Mouse (Mus musculus) midbrain, embryonic 14.5 days (tissue): Measurements from ENCODE around the gene Mab21l3. TPM values are rescaled to one million over a fixed set of nuclear protein-coding genes. Genes with fewer than 3 reads are reported as not detected.

Experiments
- ATAC-seq: fragments of 200-750 bp; cut with Nextera tagmentation; 2 replicates; pipeline ENCODE4 v1.8.0; 2017; ENCODE audit warnings: moderate number of reproducible peaks, moderate library complexity; ENCODE audit not compliant: low FRiP score, low TSS enrichment
- DNase-seq: peaks from one replicate; pipeline ENCODE4 v3.0.0-alpha.2; 2015
- H3K27ac ChIP-seq: fragments of 300-500 bp; sonication (generic); replicated peaks from 2 replicates; pipeline ENCODE4 v1.5.1; 2014; ENCODE audit warnings: mild to moderate bottlenecking, low read depth, low read length, moderate library complexity
- H3K27me3 ChIP-seq: fragments of 300-500 bp; sonication (generic); 2 replicates; pipeline ENCODE4 v1.6.1; 2014; ENCODE audit warnings: low read length, control low read depth, mixed read lengths; ENCODE audit not compliant: control insufficient read depth, insufficient read depth
- H3K36me3 ChIP-seq: fragments of 300-500 bp; sonication (generic); 2 replicates; pipeline ENCODE4 v1.6.1; 2014; ENCODE audit warnings: low read length, control low read depth; ENCODE audit not compliant: control insufficient read depth, insufficient read depth
- H3K4me1 ChIP-seq: fragments of 300-500 bp; sonication (generic); 2 replicates; pipeline ENCODE4 v1.6.1; 2014; ENCODE audit warnings: mild to moderate bottlenecking, antibody characterized with exemption, low read length, control low read depth; ENCODE audit not compliant: control insufficient read depth, insufficient read depth
- H3K4me2 ChIP-seq: fragments of 300-500 bp; sonication (generic); 2 replicates; pipeline ENCODE4 v1.6.1; 2014; ENCODE audit warnings: mild to moderate bottlenecking, low read length, moderate library complexity
- H3K4me3 ChIP-seq: fragments of 300-500 bp; sonication (generic); replicated peaks from 2 replicates; pipeline ENCODE4 v1.5.1; 2014; ENCODE audit warnings: low read depth, low read length
- H3K9ac ChIP-seq: fragments of 300-500 bp; sonication (generic); replicated peaks from 2 replicates; pipeline ENCODE4 v1.6.1; 2014; ENCODE audit warnings: mild to moderate bottlenecking, low read length, moderate library complexity
- H3K9me3 ChIP-seq: fragments of 300-500 bp; sonication (generic); 2 replicates; pipeline ENCODE4 v1.6.1; 2016; ENCODE audit warnings: low read length, control low read depth, mixed read lengths; ENCODE audit not compliant: control insufficient read depth
- WGBS: fragments of 180-500 bp; shearing (Covaris S2); extraction: QIAGEN DNeasy Blood & Tissue Kit; methylation state at CpG from one replicate; pipeline ENCODE4 v1.1.7; 2014; 5-methylcytosine and 5-hydroxymethylcytosine counted together
- polyA plus RNA-seq: library from polyadenylated mRNA; unstranded; fragments of >200 nt; fragmentation: Nextera tagmentation; extraction: Ambion mirVana; gene quantifications from 2 replicates; pipeline ENCODE4 v1.2.1, GENCODE M21; 2014

Mab21l3 gene
- polyA plus RNA-seq, result 0.23 TPM in 1 of 2 replicates, not detected in the other

DNA sequence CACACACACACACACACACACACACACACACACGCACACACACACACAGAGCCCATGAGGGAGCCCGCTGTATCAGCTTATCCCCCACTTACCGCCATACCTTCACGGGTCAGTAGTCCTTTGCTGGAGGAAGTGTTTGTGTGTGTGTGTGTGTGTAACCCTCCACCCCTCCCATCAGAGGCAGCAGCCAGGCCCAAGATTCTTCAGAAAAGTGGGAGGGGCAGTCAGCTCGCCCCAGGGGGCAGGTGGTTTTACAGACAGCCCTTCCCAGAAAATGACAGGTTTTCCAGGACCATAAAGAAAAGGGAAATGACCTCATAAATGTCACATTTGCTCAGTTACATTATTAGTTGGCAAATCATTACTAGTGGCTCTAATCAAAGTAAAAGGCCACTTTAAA is at the start of gene Mab21l3:
Gene Mab21l3, minus strand, starts transcription at position 144 of the 400 bp plus-strand sequence.
- H3K9ac ChIP-seq, result no peak within 1 kb of the TSS
- H3K9me3 ChIP-seq, result no peaks in the 10 kb centered on the region
- ATAC-seq (no peak), DNase-seq (no peak)
- H3K36me3 ChIP-seq, result no peaks in the 10 kb centered on the region
- H3K27ac ChIP-seq, result no peak within 1 kb of the TSS
- no peaks in the 10 kb centered on the region for H3K27me3 ChIP-seq
- H3K4me3 ChIP-seq, result no peak within 1 kb of the TSS
- 76% methylated on average over 5 of the region's 5 CpGs for WGBS
- no peaks in the 10 kb centered on the region for H3K4me1 ChIP-seq
- no peak within 1 kb of the TSS for H3K4me2 ChIP-seq

DNA sequence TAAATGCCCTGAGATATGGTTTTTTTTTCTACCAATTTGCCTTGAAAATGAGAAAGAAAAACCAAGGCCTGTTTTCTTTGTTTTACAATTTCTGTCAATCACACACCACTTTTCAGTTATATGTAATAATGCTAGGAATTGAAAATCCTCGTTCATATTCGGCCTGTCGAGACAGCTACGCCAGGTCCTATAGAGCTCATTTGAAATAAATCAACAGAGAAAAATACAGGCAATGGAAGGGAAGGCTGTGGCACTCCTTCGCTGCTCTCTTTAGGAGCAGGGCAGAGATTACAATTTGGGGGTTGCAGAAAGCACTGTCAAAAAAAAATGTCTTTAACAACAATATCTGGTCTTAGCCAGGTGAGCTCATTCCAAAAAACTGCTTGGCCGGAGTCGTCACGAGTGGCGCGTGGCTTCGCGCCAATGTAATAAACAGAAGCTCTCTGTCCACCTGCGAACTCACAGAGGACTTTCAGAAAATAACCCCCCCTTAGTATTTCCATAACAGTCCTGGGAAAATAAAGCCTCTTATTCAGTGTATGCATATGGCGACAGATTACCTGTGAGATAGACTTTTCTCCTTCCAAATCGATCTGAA is 48.7 kb upstream of the Mab21l3 start:
- Histone ChIP-seq H3K9me3 (no peaks in the 10 kb centered on the region), H3K4me3 (no peak overlapping the region), H3K27ac (peak overlapping the region; percentile 39), H3K36me3 (0 out of 2 replicates have a peak, but pooled peaks cover 3% of the 10 kb centered on the region), H3K4me2 (no peak overlapping the region), H3K27me3 (no peaks in the 10 kb centered on the region), H3K9ac (no peak overlapping the region; the same call in 1 of the 2 replicates), H3K4me1 (no peaks in the 10 kb centered on the region)
- WGBS, result 83% methylated on average over 15 of the region's 15 CpGs
- DNase-seq, result peak; percentile 27
- no peak for ATAC-seq

DNA sequence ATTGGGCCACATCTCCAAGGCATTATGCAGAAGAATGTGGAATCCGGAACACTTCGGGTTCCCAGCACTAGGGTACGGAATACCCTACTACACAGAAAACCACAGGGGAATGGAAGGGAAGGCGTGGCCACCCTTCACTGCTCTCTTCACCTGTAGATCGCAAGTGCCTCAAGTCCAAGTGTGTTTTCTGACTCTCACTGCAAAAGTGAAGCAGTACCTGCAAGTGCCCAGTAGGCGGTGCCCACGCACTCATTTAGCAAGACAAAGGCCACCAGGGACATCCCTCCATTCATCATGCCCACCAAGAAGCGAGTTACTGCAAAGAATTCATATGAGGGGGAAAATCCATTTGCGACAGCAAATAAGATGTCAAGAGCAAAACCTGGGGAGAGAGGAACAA is 48.1 kb upstream of the Mab21l3 start:
- DNase-seq, result peak; percentile 94
- no peak overlapping the region for H3K9ac ChIP-seq
- 29% methylated on average over 9 of the region's 9 CpGs for WGBS
- peak; percentile 63; the same call in 1 of the 2 replicates for ATAC-seq
- no peaks in the 10 kb centered on the region for H3K9me3 ChIP-seq
- no peak overlapping the region for H3K4me2 ChIP-seq
- no peak overlapping the region for H3K27ac ChIP-seq
- no peak overlapping the region for H3K4me3 ChIP-seq
- H3K36me3 ChIP-seq, result 0 out of 2 replicates have a peak, but pooled peaks cover 3% of the 10 kb centered on the region
- no peaks in the 10 kb centered on the region for H3K4me1 ChIP-seq
- H3K27me3 ChIP-seq, result no peaks in the 10 kb centered on the region

DNA sequence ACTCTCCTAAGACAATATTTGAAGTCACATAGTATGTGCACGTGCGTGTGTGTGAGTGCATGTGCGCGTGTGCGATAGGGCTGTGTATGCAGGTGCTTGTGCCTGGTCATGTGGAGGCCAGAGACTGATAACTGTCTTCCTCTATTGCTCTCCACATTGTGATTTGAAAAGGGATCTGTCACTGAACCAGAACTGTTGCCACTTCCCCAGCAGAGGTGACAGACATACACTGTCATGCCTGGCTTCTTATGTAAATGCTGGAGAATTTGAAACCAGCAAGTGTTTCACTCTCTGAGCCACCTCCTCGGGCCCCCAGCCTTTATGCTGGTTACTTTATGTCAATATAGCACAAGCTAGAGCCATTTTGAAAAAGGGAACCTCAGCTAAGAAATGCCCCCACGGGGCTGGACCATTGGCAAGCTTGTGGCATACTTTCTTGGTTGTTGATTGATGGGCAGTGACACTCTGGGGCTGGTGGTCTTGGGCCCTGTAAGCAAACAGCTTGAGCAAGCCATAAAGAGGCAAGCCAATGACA is 46.7 kb upstream of the Mab21l3 start:
- H3K4me1 ChIP-seq, result no peaks in the 10 kb centered on the region
- ATAC-seq (no peak), DNase-seq (no peak)
- H3K27me3 ChIP-seq, result no peaks in the 10 kb centered on the region
- no peak overlapping the region for H3K9ac ChIP-seq
- no peaks in the 10 kb centered on the region for H3K9me3 ChIP-seq
- H3K4me2 ChIP-seq, result no peak overlapping the region
- no peak overlapping the region for H3K27ac ChIP-seq
- H3K36me3 ChIP-seq, result 0 out of 2 replicates have a peak, but pooled peaks cover 3% of the 10 kb centered on the region
- WGBS, result 82% methylated on average over 7 of the region's 7 CpGs
- H3K4me3 ChIP-seq, result no peak overlapping the region

DNA sequence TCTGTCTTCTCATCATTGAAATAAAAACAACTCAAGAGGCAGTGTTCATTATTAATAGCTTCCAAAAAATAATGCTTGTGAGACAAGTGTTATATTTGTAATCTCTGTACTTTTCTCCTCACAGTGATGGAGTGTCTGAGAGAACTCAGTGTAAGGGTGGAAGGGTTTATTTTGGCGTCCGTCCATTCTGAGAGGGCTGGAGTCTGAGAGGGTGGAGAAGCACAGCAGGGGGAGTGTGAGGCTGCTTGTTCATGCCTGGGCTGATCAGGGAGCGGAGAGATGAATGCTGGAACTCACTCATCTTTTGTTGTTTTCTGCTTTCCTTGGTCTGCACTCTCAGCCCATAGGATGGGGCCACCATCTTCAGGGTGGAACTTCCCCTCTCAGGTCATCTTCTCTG is 36.8 kb upstream of the Mab21l3 start:
- no peak overlapping the region for H3K4me2 ChIP-seq
- 21% methylated on average over 3 of the region's 3 CpGs for WGBS
- no peaks in the 10 kb centered on the region; the same call in none of the 2 replicates for H3K4me1 ChIP-seq
- no peak overlapping the region for H3K4me3 ChIP-seq
- H3K9me3 ChIP-seq, result no peaks in the 10 kb centered on the region
- H3K27ac ChIP-seq, result no peak overlapping the region
- no peaks in the 10 kb centered on the region for H3K27me3 ChIP-seq
- no peak for ATAC-seq
- H3K36me3 ChIP-seq, result no peaks in the 10 kb centered on the region
- H3K9ac ChIP-seq, result no peak overlapping the region
- DNase-seq, result peak; percentile 42

DNA sequence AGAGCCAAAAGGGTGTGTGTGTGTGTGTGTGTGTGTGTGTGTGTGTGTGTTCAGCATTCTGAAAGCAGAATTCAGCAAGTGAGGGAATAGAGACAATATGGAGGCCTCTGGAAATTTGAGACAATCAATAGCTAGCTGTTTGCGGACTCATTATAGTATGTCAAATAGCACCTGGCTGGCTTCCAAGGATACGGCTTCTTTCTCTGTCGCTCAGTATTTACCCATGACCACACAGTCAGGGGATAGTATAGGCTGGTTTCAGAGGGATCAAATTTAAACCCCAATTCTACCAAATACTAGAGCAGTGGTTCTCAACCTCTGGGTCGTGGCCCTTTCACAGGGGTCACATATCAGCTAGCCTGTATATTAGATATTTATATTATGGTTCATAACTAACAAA is 36.3 kb upstream of the Mab21l3 start:
- H3K4me2 ChIP-seq, result no peak overlapping the region
- no peak overlapping the region for H3K27ac ChIP-seq
- peaks cover 1% of the 10 kb centered on the region; the same call in 1 of the 2 replicates for H3K36me3 ChIP-seq
- no peaks in the 10 kb centered on the region for H3K9me3 ChIP-seq
- ATAC-seq (no peak), DNase-seq (peak; percentile 70)
- no peaks in the 10 kb centered on the region; the same call in none of the 2 replicates for H3K4me1 ChIP-seq
- no peak overlapping the region for H3K9ac ChIP-seq
- 54% methylated on average over 4 of the region's 4 CpGs for WGBS
- H3K27me3 ChIP-seq, result no peaks in the 10 kb centered on the region
- H3K4me3 ChIP-seq, result no peak overlapping the region

DNA sequence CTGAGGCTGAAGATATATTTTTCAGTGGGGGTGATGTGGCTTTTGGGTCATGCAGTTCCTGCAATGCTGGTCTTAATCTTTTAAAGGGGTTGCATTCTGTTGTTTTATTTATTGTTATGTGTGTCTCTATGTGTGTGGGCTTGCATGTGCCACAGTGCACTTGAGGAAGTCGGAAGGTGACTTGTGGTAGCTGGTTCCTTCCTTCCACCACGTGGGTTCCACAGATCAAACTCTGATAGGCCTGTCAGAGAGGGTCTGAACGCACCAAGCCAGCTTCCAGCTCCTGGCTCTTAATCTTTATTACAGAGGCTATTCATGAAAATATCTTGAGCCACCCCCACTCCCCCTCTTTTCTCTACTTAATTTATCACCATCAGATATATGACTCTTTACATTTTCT is 35.1 kb upstream of the Mab21l3 start:
- H3K27me3 ChIP-seq, result no peaks in the 10 kb centered on the region
- ATAC-seq, result no peak
- H3K4me3 ChIP-seq, result no peak overlapping the region
- no peaks in the 10 kb centered on the region for H3K9me3 ChIP-seq
- no peak overlapping the region for H3K4me2 ChIP-seq
- H3K9ac ChIP-seq, result no peak overlapping the region
- no peak overlapping the region for H3K27ac ChIP-seq
- no peak for DNase-seq
- no peaks in the 10 kb centered on the region; the same call in none of the 2 replicates for H3K4me1 ChIP-seq
- 72% methylated on average over 3 of the region's 3 CpGs for WGBS
- peaks cover 12% of the 10 kb centered on the region for H3K36me3 ChIP-seq

DNA sequence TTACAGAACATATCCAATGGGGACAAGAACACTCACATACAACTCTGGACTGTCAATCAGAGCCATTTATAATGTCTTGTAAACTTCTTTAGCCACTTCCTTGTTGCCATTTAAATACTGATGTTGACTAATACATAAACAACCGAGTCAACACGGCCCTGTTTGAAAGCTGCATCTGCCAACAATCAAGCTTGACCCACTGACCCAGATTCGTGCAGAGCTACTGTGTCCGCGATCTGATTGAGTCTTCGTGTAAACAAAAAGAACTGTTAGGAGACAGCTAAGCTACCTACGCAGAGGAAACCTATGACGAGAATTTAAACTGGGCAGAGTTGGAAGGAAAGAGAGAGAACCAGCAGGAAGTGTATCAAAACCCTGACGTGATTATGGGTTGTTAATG is 33.0 kb upstream of the Mab21l3 start:
- Histone ChIP-seq H3K9me3 (no peaks in the 10 kb centered on the region), H3K36me3 (peaks cover 18% of the 10 kb centered on the region), H3K4me3 (no peak overlapping the region), H3K4me1 (no peaks in the 10 kb centered on the region; the same call in none of the 2 replicates), H3K27ac (no peak overlapping the region), H3K4me2 (no peak overlapping the region), H3K9ac (no peak overlapping the region), H3K27me3 (no peaks in the 10 kb centered on the region)
- 78% methylated on average over 9 of the region's 9 CpGs for WGBS
- ATAC-seq, result no peak
- no peak for DNase-seq

DNA sequence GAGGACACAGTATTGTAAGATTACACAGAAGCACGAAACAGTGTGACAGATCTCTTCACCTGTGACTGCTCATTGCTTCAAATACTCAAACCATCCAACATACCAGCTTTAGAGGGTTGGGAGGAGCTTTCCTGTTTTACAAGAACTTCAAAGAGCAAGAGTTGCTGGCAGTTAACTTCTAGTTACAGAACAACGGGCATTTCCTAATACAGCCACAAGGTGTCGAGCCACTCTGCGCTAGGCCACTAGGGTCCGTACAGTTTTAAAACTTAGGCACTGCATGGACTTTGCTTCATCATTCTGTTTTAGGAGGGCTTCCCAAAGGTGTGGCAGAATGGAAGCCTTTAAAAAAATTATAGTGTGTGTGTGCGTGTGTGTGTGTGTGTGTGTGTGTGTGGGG is 32.1 kb upstream of the Mab21l3 start:
- peak; percentile 39 for DNase-seq
- no peak overlapping the region for H3K9ac ChIP-seq
- peaks cover 21% of the 10 kb centered on the region for H3K36me3 ChIP-seq
- no peaks in the 10 kb centered on the region for H3K27me3 ChIP-seq
- H3K9me3 ChIP-seq, result no peaks in the 10 kb centered on the region
- H3K4me1 ChIP-seq, result no peaks in the 10 kb centered on the region; the same call in none of the 2 replicates
- no peak overlapping the region for H3K4me3 ChIP-seq
- 83% methylated on average over 6 of the region's 6 CpGs for WGBS
- H3K4me2 ChIP-seq, result no peak overlapping the region
- no peak overlapping the region for H3K27ac ChIP-seq
- no peak for ATAC-seq
